Mouse (Mus musculus): ENCODE data around the gene Arhgap17.

The Arhgap17 gene

GRCm38 (mm10) chr7:123279797-123280196 lies 89.9 kb downstream of the Arhgap17 start:
- DNase-seq: no peak

- no peak for DNase-seq
Observed at GRCm38 (mm10) chr7:123276568-123276967, 93.1 kb downstream of the Arhgap17 start.

DNA sequence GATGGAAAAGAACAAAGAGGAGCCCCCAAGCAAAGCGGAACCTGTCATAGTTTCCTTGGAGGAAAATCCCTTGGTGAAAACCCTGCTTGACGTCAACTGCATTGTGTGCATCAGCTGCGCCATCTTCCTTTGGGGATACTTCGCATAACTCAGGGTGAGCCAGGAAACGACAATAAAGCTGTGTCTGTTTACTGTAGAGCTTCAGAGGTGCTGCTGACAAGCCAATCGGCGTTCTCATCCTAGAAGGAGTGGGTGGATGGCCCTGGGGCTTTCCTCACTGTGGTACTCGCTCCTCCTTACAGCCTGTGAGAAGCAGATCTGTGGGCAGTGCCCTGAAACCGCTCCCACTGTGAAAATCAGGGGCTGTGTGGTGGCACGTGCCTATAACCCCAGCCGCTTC lies 96.7 kb downstream of the Arhgap17 start:
- DNase-seq: no peak

DNA sequence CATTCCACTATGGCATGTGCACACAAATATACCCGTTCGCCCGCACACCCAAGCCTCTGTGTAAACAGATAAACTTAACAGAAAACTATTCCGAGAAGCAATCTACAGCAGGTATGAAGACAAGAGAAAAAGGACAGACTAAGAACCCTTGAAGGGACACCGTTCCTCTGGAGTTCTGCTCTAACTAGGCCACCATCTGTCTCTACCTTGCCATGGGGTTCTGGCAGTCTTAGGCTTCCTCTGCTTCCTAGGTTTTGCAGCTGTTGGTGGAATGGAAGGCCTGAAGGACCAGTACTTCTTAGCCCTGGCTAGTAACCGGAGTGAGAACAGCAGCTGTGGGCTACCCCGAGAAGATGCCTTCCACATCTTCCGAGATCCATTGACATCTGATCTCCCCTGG lies 111.6 kb downstream of the Arhgap17 start:
- DNase-seq: no peak

DNA sequence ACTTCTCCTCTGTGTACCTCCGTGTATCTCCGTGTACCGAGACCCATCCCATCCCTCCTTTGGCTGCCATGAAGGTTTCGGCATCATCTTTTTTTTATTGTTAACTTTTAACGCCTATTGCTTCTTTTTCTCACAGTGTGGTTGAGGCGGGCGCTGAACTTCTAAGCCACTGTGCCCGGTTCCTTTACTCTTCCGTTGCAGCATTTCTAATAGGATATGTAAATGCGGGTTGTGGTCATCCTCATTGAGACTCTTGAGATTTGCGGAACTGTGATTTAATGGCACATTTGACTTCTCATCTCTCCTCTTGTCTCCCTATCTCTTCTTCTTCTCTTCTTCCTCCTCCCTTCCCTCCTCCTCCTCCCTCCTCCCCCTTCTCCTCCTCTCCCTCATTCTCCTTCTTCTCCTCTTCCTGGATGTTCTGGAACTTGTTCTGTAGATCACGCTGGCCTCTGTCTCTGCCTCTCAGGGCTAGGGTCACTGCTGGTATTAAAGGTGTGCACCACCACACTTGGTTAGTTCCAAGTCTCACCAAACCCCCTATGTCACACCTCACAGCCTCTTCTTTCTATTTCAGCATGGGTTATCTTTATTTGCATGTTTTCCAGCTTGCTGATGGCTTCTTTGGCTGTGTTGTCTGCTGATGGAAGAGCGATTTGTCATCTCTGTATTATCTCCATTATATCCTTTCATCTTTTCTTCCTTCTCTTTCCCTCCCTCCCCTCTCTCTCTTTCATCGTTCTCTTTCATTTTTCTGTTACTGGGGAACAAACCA lies 115.3 kb downstream of the Arhgap17 start:
- DNase-seq: no peak

- no peak for DNase-seq
Observed at GRCm38 (mm10) chr7:123253396-123253795, 116.3 kb downstream of the Arhgap17 start.

DNA sequence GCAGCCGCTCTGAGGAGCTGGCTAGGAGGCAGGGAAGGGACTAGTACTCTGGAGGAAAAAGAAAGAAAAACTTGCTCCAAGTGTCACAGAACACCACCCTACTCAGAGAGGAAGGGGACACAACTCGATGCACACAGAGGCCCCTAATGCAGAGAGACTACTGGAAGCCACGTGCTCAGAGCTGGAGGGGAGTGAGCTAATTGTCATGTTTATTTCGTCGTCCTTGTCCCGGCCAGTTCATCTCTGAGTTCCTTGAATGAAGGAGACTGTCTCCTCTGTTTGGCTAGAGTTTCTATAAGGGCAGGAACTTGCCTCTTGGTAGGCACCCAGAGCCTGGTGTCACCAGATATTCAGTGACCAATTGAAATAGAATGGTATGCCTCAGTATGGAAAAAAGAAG lies 118.4 kb downstream of the Arhgap17 start:
- DNase-seq: no peak

GRCm38 (mm10) chr7:123248166-123248565 lies 121.5 kb downstream of the Arhgap17 start:
- no peak for DNase-seq

DNA sequence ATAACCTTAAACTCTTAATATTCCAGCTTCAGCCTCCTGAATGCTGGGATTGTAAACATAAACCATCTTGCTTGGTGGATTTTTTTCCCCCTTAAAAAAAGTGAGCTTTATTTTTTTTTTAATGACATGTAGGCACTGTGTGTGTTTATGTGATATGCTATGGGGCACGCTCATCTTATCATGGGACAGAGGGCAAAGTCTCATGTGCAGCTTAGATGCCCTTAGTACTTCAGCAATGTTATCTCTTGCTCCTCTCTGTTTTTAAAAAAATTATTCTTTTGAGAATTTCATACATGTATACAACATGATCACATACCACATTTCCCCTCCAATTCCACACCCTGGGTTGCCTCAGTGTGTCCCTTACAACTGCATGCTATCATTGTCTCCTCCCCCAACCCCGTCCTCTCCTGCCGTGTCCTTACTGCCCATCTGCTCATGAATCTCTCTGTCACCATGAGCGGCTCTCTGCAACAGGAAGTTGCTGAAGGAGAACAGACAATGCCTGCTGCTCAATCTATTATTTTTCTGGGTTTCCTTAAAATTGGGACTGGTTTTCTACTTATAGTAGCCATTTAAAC lies 123.1 kb downstream of the Arhgap17 start:
- no peak for DNase-seq

DNA sequence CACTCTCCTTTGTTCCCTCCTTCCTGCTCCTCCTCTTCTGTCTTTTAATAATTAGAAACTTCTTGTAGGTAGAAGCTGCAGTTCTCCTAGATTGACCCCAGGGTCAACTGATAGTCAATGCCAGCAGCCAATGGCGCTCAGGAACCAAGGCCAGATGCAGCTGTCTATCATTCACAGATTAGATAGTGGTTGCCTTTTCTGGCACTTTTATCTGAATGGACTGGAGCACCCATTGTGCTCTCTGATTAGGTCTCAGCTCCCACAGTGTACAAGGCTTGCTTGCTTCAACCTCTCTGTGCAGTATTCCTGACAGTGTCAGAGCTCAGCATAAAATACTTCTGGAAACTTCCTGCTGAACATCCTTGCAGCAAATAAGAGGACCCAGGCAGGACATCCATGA lies 124.9 kb downstream of the Arhgap17 start:
- no peak for DNase-seq

DNA sequence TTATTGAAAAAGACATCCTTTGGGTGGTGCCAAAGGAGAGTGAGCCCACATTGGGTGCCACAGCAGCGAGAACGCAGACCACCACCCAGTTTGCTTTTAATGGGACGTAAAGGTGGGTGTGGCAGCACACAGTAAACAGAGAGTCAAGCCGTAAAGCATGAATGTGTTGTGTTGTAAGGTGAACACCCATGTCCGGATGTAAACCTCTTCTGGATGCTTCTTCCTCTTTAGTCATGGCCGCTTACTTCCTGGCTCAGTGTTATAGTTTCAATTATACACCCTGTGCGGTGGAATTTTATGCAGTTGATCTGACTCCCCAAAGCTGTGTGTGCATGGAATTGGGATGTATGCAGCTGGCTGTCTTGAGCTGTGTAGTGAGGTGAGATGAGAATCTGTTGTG lies 127.5 kb downstream of the Arhgap17 start:
- no peak for DNase-seq

DNA sequence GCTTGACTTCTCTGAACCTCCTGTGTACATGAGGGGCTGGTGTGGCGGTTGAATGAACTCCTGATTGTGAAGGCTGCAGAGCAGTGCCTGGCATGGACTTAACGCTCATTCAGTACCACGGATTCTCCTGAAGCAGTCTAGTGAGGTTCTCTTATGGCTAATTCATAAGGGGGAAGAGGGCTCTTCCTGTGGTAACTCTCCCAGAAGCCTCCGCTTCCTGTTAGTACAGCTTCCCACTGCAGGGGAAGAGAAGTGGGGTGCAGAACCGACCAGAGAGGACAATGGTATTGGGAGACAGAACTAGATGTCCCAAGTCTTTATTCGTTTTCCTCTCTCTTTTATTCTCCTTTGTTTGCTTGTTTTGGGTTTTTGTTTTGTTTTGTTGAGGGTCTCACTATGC lies 129.7 kb downstream of the Arhgap17 start:
- DNase-seq: no peak

- no peak for DNase-seq
Observed at GRCm38 (mm10) chr7:123238621-123239020, 131.1 kb downstream of the Arhgap17 start.

DNA sequence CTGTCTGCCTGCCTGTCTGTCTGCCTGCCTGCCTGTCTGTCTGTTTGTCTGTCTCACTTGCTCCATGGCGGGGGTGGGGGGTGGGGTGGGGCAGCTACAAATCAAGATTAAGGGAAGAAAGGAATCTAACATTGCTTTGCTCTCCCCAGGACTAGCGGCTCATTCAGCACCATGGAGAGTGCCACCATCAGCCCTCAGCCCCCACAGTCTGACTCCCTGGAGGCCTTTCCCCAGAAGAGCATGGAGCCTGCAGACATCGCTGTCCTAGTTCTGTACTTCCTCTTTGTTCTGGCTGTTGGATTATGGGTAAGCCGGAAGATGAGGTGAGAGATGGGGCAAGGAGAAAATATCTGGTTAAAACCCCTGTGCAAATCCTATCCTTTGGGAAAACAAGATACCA lies 134.3 kb downstream of the Arhgap17 start:
- DNase-seq: peak; percentile 26

All from B cell, adult 2 months (primary cell).